Mouse (Mus musculus) macrophage (primary cell): ENCODE data around the gene 9430097D07Rik. TPM values are rescaled to one million over a fixed set of nuclear protein-coding genes. Genes with fewer than 3 reads are reported as not detected.

Experiments
- H3K27ac ChIP-seq: fragments of 350-480 bp; formaldehyde crosslinking; 2 replicates; pipeline ENCODE4 v1.9.0; 2021
- H3K36me3 ChIP-seq: fragments of 350-480 bp; formaldehyde crosslinking; 2 replicates; pipeline ENCODE4 v1.9.0; 2021; ENCODE audit errors: inconsistent target
- H3K4me3 ChIP-seq: fragments of 350-480 bp; formaldehyde crosslinking; 2 replicates; pipeline ENCODE4 v1.9.0; 2021; ENCODE audit errors: inconsistent target
- H3K79me2 ChIP-seq: fragments of 350-480 bp; formaldehyde crosslinking; 2 replicates; pipeline ENCODE4 v1.9.0; 2021; ENCODE audit errors: inconsistent target
- WGBS: methylation state at CpG from one replicate; pipeline ENCODE4 v1.1.7; 2026; ENCODE audit warnings: inconsistent platforms; ENCODE audit not compliant: missing documents; 5-methylcytosine and 5-hydroxymethylcytosine counted together
- polyA plus RNA-seq: library from polyadenylated mRNA; stranded (reverse); fragments of 250-400 nt; gene quantifications from 3 replicates; pipeline ENCODE4 v1.2.4, GENCODE M21; 2018; ENCODE audit warnings: inconsistent platforms
- total RNA-seq, 78 experiments: library from RNA; depleted of rRNA; stranded (reverse); fragments of 250-400 nt; gene quantifications; 1 replicate in 9 of 78; 2 replicates in 24 of 78; 3 replicates in 43 of 78; 4 replicates in 2 of 78; pipeline ENCODE4 v1.2.4; 2018; ENCODE audit warnings: inconsistent platforms in 56 of 78

9430097D07Rik gene
- under 1 TPM in 2 of 26 experiments, not detected in 24; 0.56 to 0.57 TPM for total RNA-seq (2018; cell fraction: chromatin; rRNA removed)
- under 1 TPM in 1 of 26 experiments, not detected in 25; 0.09 TPM for total RNA-seq (2018; cell fraction: cytosol; rRNA removed)
- total RNA-seq (2018; cell fraction: nucleus; rRNA removed): not detected
- not detected in 3 replicates for polyA plus RNA-seq

GRCm38 (mm10) chr2:32575586-32576160, at the start of gene 9430097D07Rik:
Gene 9430097D07Rik, minus strand, starts transcription at chr2:32575684.
- Histone ChIP-seq H3K4me3 (no peak within 1 kb of the TSS), H3K36me3 (peaks cover 10% of the 10 kb centered on the region; the same call in 1 of the 2 replicates), H3K79me2 (peaks cover 22% of the 10 kb centered on the region), H3K27ac (no peak within 1 kb of the TSS)
- 27% methylated on average over 24 of the region's 28 CpGs for WGBS

DNA sequence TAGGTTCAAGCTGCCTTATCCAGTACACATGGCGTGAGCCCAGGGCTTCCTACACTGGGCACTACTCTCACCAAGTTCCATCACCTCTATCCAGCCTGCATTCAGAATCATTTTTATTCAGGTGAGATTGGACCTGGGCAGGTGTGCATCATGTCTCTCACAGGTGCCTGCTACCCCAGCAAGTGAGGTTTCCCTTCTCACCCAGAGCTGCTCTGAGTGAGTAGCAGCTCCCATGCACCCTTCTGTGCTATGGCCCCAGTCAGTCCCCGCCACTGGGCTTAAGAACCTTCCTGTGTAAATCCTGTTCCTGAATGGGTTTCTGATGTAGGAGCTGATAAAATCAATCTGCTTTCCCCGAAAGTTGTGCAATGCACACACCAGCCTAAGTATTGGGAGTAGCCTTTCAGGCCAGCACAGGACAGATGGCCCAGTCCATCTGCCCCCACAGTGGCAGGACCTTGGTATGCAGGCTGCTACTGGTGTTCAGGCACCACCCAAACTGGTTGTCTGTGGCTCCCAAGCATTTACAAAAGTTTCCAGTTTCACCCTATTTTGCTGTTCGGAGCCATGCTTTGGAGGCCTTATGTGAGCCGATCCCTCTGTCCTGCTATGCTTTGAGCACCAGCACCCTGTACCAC, 48.7 kb upstream of the 9430097D07Rik start:
- Histone ChIP-seq H3K27ac (no peak overlapping the region), H3K36me3 (peaks cover 8% of the 10 kb centered on the region; the same call in 1 of the 2 replicates)
- WGBS: 87% methylated on average over 5 of the region's 5 CpGs

GRCm38 (mm10) chr2:32621517-32621859, 46.0 kb upstream of the 9430097D07Rik start, which contains the start of gene Ak1:
Gene Ak1, plus strand, starts transcription at chr2:32621758.
- 68% methylated on average over 7 of the region's 7 CpGs for WGBS
- H3K79me2 ChIP-seq: no peaks in the 10 kb centered on the region
- H3K27ac ChIP-seq: no peak within 1 kb of the TSS
- peaks cover 36% of the 10 kb centered on the region for H3K36me3 ChIP-seq
- no peak within 1 kb of the TSS for H3K4me3 ChIP-seq

More for the DNA sequence above, 48.7 kb upstream of the 9430097D07Rik start:
- no peak overlapping the region for H3K4me3 ChIP-seq
- H3K79me2 ChIP-seq: no peaks in the 10 kb centered on the region

DNA sequence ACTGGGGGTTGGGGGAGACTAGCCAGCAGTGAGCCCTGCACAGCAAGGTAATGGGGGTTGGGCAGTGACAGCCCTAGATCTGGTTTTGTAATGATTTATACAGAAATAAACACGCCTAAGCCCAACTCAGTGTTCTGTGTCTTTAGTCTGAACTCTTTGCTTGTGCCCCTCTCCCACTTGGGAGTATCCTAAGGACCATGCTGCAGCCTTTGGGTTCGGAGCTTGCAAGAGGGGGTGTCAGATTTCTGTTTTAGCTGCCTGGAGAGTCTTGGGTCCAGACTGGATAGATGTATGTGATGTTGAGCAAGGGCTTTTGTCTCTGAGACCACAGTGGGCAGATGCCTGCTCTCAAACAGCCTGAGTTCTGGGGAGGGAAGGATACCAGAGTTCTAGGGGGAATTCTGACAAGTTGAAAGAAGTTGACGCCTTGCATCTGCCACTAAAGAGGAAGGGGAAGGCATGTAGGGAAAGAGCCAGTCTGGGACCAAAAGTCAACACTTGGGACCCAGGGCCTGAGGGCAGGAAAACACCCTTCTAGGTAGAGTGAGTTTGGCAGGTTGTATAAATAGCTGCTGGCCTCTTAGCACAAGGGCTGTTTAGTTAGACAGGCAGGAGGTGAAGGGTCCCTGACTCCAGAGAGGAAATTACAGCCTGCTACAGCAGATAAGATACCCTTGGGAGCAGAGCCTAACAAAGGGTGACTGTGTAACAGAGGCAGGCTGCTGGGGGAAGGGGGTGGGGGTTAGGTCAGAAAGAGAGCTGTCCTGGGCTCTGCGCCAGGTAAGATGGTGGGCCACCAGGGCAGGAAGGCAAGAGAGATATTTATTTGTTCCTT, 45.4 kb upstream of the 9430097D07Rik start:
- 81% methylated on average over 4 of the region's 4 CpGs for WGBS
- peaks cover 41% of the 10 kb centered on the region for H3K36me3 ChIP-seq
- no peaks in the 10 kb centered on the region for H3K79me2 ChIP-seq
- H3K4me3 ChIP-seq: no peak overlapping the region
- no peak overlapping the region for H3K27ac ChIP-seq

GRCm38 (mm10) chr2:32618051-32618450, 42.6 kb upstream of the 9430097D07Rik start:
- Histone ChIP-seq H3K79me2 (no peaks in the 10 kb centered on the region), H3K27ac (no peak overlapping the region), H3K36me3 (peaks cover 55% of the 10 kb centered on the region), H3K4me3 (no peak overlapping the region)
- WGBS: 95% methylated on average over 9 of the region's 9 CpGs

GRCm38 (mm10) chr2:32617601-32618000, 42.1 kb upstream of the 9430097D07Rik start:
- no peak overlapping the region for H3K4me3 ChIP-seq
- no peaks in the 10 kb centered on the region for H3K79me2 ChIP-seq
- peaks cover 58% of the 10 kb centered on the region for H3K36me3 ChIP-seq
- no peak overlapping the region for H3K27ac ChIP-seq
- WGBS: 100% methylated on average over 2 of the region's 4 CpGs

DNA sequence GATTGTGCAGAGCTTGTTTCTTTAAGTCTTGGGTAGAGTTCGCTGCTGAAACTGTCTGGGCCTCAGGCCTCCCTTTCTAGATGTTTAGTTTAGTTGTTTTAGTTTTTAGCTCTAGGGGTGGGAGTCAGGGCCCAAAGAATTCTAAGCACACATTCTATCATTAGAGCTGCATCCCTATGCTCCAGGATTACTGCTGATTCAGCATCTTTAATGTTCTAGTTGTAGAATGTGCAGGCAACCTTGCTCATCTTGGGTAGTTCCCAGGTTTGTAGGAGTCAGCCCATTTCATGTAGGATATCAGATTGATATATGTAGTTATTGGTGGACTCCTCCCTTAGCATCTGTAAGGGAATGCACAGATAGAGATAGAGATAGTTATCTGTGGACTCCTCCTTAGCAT, 41.6 kb upstream of the 9430097D07Rik start:
- WGBS: 86% methylated on average over 1 of the region's 1 CpGs
- H3K27ac ChIP-seq: no peak overlapping the region
- H3K36me3 ChIP-seq: peaks cover 58% of the 10 kb centered on the region
- H3K4me3 ChIP-seq: no peak overlapping the region
- no peaks in the 10 kb centered on the region; the same call in 1 of the 2 replicates for H3K79me2 ChIP-seq

- Histone ChIP-seq H3K27ac (no peak overlapping the region), H3K4me3 (no peak overlapping the region), H3K36me3 (peaks cover 30% of the 10 kb centered on the region), H3K79me2 (peaks cover 18% of the 10 kb centered on the region; the same call in 1 of the 2 replicates)
- WGBS: 94% methylated on average over 26 of the region's 26 CpGs
Measured at GRCm38 (mm10) chr2:32612274-32612673, 36.8 kb upstream of the 9430097D07Rik start.

DNA sequence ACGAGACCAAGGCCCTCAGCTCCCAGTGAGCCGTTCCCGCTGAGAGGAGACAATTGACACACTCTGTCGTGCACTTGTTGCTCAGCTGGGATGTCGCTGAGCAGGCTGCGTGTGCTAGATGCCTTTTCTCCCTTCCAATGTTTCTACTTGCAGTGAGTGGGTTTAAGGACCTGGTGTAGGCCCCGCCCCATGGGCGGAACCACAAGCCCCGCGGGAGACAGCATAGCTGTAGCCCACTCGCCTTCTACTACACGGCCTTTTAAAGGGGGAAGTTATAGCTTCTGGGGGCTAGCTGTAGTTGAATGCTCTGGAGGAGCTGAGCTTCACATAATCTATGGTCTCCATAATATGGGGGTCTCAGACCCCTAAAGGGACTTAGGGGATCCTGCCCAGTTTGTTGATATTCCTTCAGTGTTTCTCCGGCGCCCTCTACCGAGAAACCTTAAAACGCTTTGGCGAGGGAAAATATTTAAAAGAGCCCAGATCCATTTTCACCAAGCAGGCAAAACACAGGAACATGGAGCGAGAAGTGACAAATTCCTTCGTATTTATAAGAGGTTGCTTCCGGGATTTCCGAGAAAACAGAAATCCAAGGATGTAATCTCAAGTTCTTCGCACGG, 35.2 kb upstream of the 9430097D07Rik start:
- Histone ChIP-seq H3K27ac (no peak overlapping the region), H3K4me3 (no peak overlapping the region), H3K36me3 (peaks cover 17% of the 10 kb centered on the region; the same call in 1 of the 2 replicates), H3K79me2 (peaks cover 18% of the 10 kb centered on the region; the same call in 1 of the 2 replicates)
- WGBS: 32% methylated on average over 22 of the region's 23 CpGs

DNA sequence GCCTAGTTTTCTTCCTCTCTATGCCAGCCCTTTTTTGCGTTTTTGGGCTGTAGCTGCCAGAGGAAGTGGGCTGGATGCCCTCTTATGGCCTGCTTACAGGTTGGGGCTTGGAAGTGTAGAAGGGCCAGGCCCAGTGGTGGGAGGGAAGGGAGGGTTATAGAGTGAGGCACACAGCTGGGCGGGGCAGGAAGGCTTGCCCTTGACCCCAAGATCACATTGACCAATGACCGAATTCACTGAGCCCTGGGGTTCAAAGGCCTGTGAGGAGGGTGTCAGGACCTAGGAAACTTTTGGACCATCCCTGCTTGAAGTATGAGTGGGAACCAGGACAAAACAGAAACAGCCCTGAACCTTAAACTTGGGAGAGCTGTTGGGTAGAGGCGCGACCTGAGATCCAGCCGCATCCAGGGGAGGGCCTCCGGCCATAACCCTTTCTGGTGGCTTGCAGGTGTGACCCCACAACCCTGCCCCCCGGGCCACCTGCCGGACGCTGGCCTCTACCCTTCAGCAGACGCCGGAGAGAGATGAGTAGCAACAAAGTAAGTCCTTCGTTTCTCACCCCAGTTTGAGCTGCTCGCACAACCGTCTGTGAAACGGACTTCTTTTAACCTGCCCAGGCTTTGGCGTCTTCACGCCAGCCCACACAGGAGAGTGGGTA, 33.4 kb upstream of the 9430097D07Rik start:
- WGBS: 57% methylated on average over 18 of the region's 18 CpGs
- Histone ChIP-seq H3K27ac (peak overlapping the region; percentile 88), H3K79me2 (peaks cover 18% of the 10 kb centered on the region; the same call in 1 of the 2 replicates), H3K36me3 (peaks cover 3% of the 10 kb centered on the region; the same call in 1 of the 2 replicates), H3K4me3 (peak overlapping the region; percentile 64)

DNA sequence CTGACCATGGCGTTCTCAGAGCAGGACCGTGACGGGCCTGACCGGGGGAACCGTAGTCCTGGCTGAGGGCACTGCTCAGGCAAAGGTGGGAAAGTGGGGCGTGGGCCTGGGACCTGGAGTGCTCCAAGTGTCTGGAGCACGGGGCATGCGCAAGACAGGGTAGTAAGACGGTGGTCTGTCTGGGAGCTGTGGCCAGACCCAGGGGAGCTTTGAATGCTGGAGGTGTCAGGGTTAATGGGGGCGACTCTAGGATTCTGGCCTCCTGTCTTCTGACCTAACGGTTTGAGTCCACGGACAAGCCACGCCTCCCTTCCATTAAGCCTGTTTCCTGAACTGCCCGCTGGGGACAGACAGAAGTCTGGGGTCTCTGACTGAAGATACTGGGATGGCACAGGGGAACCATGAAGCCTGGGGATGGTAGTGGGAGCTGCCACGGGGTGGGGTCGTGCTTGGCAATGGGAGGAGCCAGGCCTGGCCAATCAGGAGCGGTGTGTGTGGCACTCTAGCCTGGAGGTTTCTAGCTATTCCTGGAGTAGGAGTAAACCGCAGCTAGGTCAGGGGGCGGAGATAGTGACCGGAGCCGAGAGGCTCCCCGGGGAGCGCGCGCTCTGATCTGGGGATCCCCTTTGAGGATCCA, 32.8 kb upstream of the 9430097D07Rik start:
- H3K4me3 ChIP-seq: peak overlapping the region; percentile 64
- H3K36me3 ChIP-seq: peaks cover 3% of the 10 kb centered on the region; the same call in 1 of the 2 replicates
- peak overlapping the region; percentile 88 for H3K27ac ChIP-seq
- under 1% methylated on average over 25 of the region's 25 CpGs for WGBS
- H3K79me2 ChIP-seq: peaks cover 18% of the 10 kb centered on the region; the same call in 1 of the 2 replicates

DNA sequence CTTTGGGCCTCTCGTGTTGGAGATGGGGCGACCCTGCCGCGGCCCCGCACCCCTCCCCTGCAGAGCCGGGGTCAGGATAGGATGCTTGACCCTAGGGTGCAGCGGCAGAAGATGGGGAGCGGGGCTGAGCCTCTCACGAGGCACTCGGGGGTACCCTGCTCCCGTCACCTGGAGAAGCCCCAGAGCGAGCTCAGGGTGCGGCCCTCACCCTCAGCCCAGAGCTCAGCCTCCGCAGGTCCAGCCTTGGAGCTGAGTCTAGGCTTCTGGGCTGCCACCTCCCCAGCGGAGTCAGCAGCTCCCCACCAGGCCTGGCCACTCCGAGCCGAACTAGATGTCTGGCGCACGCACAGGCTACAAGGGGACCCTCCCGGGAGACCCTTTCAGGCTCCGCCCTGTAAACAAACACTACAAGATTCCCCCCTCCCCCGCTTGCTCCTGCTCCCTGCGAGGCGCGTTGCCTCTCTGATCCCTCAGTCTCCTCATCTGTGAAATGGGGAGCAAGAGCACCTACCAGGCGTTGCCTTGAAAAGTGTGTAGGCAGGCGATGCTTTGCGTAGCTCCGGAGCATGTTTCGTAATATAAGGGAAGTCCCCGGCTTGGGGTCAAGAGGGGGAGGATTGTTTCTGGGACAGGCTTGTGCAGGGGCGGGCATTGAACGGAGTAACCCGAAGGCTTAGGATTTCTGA, 31.9 kb upstream of the 9430097D07Rik start:
- Histone ChIP-seq H3K36me3 (no peaks in the 10 kb centered on the region), H3K79me2 (peaks cover 18% of the 10 kb centered on the region; the same call in 1 of the 2 replicates), H3K27ac (peak overlapping the region; percentile 88), H3K4me3 (peak overlapping the region; percentile 64)
- 1% methylated on average over 34 of the region's 34 CpGs for WGBS
